Mouse (Mus musculus): ENCODE results near the gene Rbmxl2. TPM values are rescaled to one million over a fixed set of nuclear protein-coding genes. Genes with fewer than 3 reads are reported as not detected.

Gene Rbmxl2
- polyA plus RNA-seq (2016; fragmentation: Nextera tagmentation; extraction: Ambion mirVana): not detected in 2 replicates

- Histone ChIP-seq H3K9ac (no peak within 1 kb of the TSS), H3K4me2 (replicated peaks) (peak within 1 kb of the TSS; percentile 16), H3K27ac (no peak within 1 kb of the TSS), H3K9me3 (replicated peaks) (peaks cover 16% of the 10 kb centered on the region; the same call in 1 of the 2 replicates), H3K36me3 (no peaks in the 10 kb centered on the region), H3K4me3 (peak within 1 kb of the TSS; percentile 25), H3K4me1 (no peaks in the 10 kb centered on the region), H3K27me3 (peaks cover 37% of the 10 kb centered on the region)
- ATAC-seq (ENCODE audit: low FRiP score): no peak
- 37% methylated on average over 70 of the region's 70 CpGs for WGBS
These were observed at the start of gene Rbmxl2 for GRCm38 (mm10) chr7:107209204-107209860. Gene Rbmxl2 (plus strand): TSS chr7:107209445.

DNA sequence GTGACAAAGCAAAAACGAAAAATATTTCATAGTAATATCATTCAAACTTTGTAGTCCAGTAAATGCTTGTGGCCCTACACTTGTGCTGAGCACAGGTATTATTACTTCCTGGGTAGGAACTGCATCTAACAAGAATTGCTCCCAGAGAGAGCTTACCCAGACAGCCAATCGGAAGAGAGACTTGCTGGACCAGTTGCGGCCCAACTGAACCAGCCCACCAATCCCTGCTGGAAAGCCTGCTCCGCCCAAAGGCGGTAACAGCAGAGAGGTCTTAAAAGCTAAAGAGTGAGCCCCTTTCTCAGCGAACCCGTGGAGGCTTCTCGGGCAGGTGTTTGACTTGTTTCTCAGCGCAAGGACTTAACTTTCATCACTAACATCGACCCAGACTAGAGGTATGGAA is 42.6 kb upstream of the Rbmxl2 start, which contains the start of gene Nlrp14:
Gene Nlrp14, plus strand, starts transcription at position 301 of the 400 bp plus-strand sequence.
- H3K36me3 ChIP-seq: no peaks in the 10 kb centered on the region
- no peak within 1 kb of the TSS for H3K4me2 ChIP-seq (replicated peaks)
- H3K27ac ChIP-seq: no peak within 1 kb of the TSS
- H3K4me3 ChIP-seq: no peak within 1 kb of the TSS
- WGBS: 82% methylated on average over 10 of the region's 10 CpGs
- no peak within 1 kb of the TSS for H3K9ac ChIP-seq
- H3K4me1 ChIP-seq: no peaks in the 10 kb centered on the region
- no peaks in the 10 kb centered on the region for H3K27me3 ChIP-seq
- no peak for ATAC-seq (ENCODE audit: low FRiP score)
- H3K9me3 ChIP-seq (replicated peaks): no peaks in the 10 kb centered on the region

DNA sequence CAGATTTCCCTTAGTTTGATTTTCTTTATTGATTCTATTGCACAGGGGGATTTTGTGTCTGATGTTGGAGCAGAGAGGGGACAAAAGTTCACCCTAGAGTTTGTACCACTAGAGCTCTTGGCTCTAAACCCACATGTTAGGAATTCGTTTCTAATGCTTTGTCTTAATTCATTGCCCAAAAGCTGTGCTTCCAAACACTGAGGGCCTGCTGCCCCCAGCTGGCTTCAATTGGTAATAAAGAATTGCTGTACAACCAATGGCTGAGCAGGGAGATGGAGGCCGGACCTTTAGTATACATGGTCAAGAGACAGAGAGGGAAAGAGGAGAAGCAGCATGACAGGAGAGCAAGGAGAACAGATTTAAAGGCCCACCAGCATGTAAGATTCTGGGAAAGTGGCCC is 28.8 kb upstream of the Rbmxl2 start:
- no peaks in the 10 kb centered on the region for H3K27me3 ChIP-seq
- H3K9ac ChIP-seq: no peak overlapping the region
- no peak overlapping the region for H3K27ac ChIP-seq
- no peaks in the 10 kb centered on the region for H3K36me3 ChIP-seq
- H3K9me3 ChIP-seq (replicated peaks): no peaks in the 10 kb centered on the region
- H3K4me2 ChIP-seq (replicated peaks): no peak overlapping the region
- no peak overlapping the region for H3K4me3 ChIP-seq
- WGBS: 46% methylated on average over 2 of the region's 2 CpGs
- H3K4me1 ChIP-seq: no peaks in the 10 kb centered on the region
- ATAC-seq (ENCODE audit: low FRiP score): no peak

DNA sequence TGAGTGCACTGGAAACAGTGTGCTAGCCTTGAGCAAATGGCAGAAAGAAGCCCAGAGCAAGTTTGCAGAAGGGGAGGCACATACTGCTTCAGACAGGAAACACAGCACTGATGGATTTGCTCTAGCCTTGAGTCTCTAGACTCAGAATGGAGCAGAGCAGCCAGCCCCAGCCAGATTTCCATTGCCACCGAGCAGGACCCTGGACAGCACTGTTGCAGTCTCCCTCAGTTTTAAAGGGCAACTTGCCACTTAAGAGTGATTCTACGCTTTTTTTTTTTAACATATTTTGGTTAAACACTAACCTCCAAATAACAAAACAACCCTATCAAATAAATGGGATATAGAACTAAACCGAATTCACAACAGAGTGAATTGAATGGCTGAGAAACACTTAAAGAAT is 7.4 kb upstream of the Rbmxl2 start:
- WGBS: 44% methylated on average over 3 of the region's 3 CpGs
- Histone ChIP-seq H3K4me1 (no peaks in the 10 kb centered on the region), H3K36me3 (no peaks in the 10 kb centered on the region), H3K9me3 (replicated peaks) (no peaks in the 10 kb centered on the region), H3K27me3 (no peaks in the 10 kb centered on the region), H3K9ac (no peak overlapping the region), H3K27ac (no peak overlapping the region), H3K4me3 (no peak overlapping the region), H3K4me2 (replicated peaks) (no peak overlapping the region)
- no peak for ATAC-seq (ENCODE audit: low FRiP score)

DNA sequence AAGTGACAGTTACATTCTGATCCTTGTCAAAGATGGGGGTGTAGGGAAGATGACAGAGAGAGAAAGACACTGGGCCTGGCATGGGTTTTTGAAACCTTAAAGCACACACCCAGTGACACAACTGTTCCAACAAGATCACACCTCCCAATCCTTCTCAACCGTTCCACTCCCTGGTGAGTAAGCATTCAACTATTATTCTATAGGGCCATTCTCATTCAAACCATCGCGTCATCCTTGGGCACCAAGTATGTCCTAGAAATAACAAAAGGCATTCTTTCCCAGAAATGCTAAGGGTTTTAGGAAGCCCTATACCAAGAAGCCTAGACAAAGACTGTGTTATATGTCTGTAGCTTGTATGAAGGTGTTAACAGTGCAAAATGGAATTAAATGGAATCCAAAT is 1.4 kb upstream of the Rbmxl2 start:
- no peaks in the 10 kb centered on the region for H3K4me1 ChIP-seq
- 72% methylated on average over 3 of the region's 3 CpGs for WGBS
- no peaks in the 10 kb centered on the region for H3K36me3 ChIP-seq
- no peak for ATAC-seq (ENCODE audit: low FRiP score)
- H3K9ac ChIP-seq: no peak overlapping the region
- no peak overlapping the region for H3K4me3 ChIP-seq
- H3K9me3 ChIP-seq (replicated peaks): peaks cover 16% of the 10 kb centered on the region; the same call in 1 of the 2 replicates
- no peak overlapping the region for H3K27ac ChIP-seq
- peaks cover 37% of the 10 kb centered on the region for H3K27me3 ChIP-seq
- H3K4me2 ChIP-seq (replicated peaks): no peak overlapping the region

DNA sequence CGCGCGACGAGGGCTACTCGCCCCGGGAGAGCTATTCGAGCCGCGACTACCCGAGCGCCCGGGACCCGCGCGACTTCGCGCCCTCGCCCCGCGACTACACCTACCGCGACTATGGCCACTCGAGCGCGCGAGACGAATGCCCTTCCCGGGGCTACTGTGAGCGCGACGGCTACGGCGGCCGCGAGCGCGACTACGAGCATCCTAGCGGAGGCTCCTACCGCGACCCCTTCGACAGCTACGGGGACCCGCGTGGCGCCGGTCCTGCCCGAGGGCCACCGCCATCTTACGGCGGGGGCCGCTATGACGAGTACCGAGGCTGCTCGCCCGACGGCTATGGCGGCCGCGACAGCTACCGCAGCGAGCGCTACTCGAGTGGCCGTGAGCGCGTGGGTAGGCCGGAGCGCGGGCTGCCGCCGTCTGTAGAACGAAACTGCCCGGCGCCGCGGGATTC is 906 bp downstream of the Rbmxl2 start:
- Histone ChIP-seq H3K9me3 (replicated peaks) (peaks cover 16% of the 10 kb centered on the region; the same call in 1 of the 2 replicates), H3K9ac (no peak overlapping the region), H3K4me2 (replicated peaks) (peak overlapping the region; percentile 16), H3K36me3 (no peaks in the 10 kb centered on the region), H3K4me3 (peak overlapping the region; percentile 25), H3K4me1 (no peaks in the 10 kb centered on the region), H3K27ac (no peak overlapping the region), H3K27me3 (peaks cover 39% of the 10 kb centered on the region)
- no peak for ATAC-seq (ENCODE audit: low FRiP score)
- 22% methylated on average over 59 of the region's 77 CpGs for WGBS

- no peak overlapping the region for H3K27ac ChIP-seq
- ATAC-seq (ENCODE audit: low FRiP score): peak; percentile 63
- no peak overlapping the region for H3K9ac ChIP-seq
- H3K4me2 ChIP-seq (replicated peaks): no peak overlapping the region
- H3K27me3 ChIP-seq: peaks cover 13% of the 10 kb centered on the region
- no peak overlapping the region for H3K4me3 ChIP-seq
- H3K4me1 ChIP-seq: no peaks in the 10 kb centered on the region
- H3K9me3 ChIP-seq (replicated peaks): no peaks in the 10 kb centered on the region
- H3K36me3 ChIP-seq: no peaks in the 10 kb centered on the region
These were observed 6.5 kb downstream of the Rbmxl2 start for GRCm38 (mm10) chr7:107215723-107216122.

GRCm38 (mm10) chr7:107216845-107217244 is 7.6 kb downstream of the Rbmxl2 start:
- Histone ChIP-seq H3K4me1 (no peaks in the 10 kb centered on the region), H3K27ac (no peak overlapping the region), H3K27me3 (peaks cover 2% of the 10 kb centered on the region; the same call in 1 of the 2 replicates), H3K9me3 (replicated peaks) (no peaks in the 10 kb centered on the region), H3K9ac (no peak overlapping the region), H3K36me3 (no peaks in the 10 kb centered on the region), H3K4me3 (no peak overlapping the region), H3K4me2 (replicated peaks) (no peak overlapping the region)
- ATAC-seq (ENCODE audit: low FRiP score): no peak
- 67% methylated on average over 2 of the region's 2 CpGs for WGBS

GRCm38 (mm10) chr7:107236854-107237253 is 27.6 kb downstream of the Rbmxl2 start:
- Histone ChIP-seq H3K4me3 (no peak overlapping the region), H3K4me2 (replicated peaks) (no peak overlapping the region), H3K27ac (no peak overlapping the region), H3K9me3 (replicated peaks) (no peaks in the 10 kb centered on the region), H3K4me1 (no peaks in the 10 kb centered on the region), H3K27me3 (no peaks in the 10 kb centered on the region), H3K9ac (no peak overlapping the region), H3K36me3 (no peaks in the 10 kb centered on the region)
- 19% methylated on average over 3 of the region's 3 CpGs for WGBS
- no peak for ATAC-seq (ENCODE audit: low FRiP score)

DNA sequence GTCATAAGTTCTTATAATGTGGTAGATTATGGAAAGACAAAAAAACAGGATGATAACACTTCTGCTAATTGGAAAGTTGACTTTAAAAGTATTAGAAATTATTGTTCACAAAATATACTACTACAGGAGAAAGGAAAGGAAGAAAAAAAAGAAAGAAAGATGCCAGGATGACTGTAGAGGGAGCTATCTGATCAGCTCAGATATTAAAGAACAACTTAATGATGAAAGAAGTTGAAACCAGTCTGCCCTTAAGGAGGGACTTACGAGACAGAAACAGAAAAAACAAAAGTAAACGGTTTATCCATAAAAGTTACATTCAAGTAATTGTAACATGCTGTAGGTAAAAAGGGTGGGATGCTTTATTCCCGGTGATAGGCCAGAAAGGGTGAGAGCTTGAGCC is 28.3 kb downstream of the Rbmxl2 start:
- H3K27ac ChIP-seq: no peak overlapping the region
- H3K36me3 ChIP-seq: no peaks in the 10 kb centered on the region
- no peak for ATAC-seq (ENCODE audit: low FRiP score)
- H3K4me3 ChIP-seq: no peak overlapping the region
- no peak overlapping the region for H3K4me2 ChIP-seq (replicated peaks)
- H3K9ac ChIP-seq: no peak overlapping the region
- H3K4me1 ChIP-seq: no peaks in the 10 kb centered on the region
- no peaks in the 10 kb centered on the region for H3K27me3 ChIP-seq
- 85% methylated on average over 3 of the region's 3 CpGs for WGBS
- H3K9me3 ChIP-seq (replicated peaks): no peaks in the 10 kb centered on the region

DNA sequence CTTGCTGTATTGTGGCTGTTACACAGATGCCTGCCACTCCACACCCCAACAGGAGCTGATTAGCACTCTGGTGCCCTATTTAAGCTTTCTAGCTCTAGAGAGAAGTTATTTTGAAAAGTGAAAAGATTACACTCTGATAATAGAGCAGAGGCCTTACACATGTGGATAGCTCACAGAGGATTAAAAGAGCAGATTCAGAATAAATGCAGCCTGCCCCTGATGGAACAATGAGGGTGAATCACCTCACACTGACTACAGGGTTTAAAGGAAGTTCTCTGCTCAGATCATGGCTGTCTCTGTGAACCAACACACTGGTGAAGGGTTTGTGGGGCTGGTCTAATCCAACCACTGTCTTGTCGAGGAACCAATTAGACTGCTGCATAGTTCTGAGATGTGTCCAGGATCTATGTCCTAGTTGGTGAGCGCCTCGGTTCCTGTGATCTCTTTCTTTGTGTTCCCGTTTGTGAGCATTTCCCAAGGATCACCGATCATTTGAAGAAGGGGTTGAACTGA is 32.2 kb downstream of the Rbmxl2 start:
- Histone ChIP-seq H3K4me3 (no peak overlapping the region), H3K36me3 (no peaks in the 10 kb centered on the region), H3K27ac (no peak overlapping the region), H3K27me3 (no peaks in the 10 kb centered on the region), H3K4me2 (replicated peaks) (no peak overlapping the region), H3K4me1 (no peaks in the 10 kb centered on the region), H3K9ac (no peak overlapping the region), H3K9me3 (replicated peaks) (no peaks in the 10 kb centered on the region)
- ATAC-seq (ENCODE audit: low FRiP score): no peak
- 85% methylated on average over 5 of the region's 5 CpGs for WGBS

DNA sequence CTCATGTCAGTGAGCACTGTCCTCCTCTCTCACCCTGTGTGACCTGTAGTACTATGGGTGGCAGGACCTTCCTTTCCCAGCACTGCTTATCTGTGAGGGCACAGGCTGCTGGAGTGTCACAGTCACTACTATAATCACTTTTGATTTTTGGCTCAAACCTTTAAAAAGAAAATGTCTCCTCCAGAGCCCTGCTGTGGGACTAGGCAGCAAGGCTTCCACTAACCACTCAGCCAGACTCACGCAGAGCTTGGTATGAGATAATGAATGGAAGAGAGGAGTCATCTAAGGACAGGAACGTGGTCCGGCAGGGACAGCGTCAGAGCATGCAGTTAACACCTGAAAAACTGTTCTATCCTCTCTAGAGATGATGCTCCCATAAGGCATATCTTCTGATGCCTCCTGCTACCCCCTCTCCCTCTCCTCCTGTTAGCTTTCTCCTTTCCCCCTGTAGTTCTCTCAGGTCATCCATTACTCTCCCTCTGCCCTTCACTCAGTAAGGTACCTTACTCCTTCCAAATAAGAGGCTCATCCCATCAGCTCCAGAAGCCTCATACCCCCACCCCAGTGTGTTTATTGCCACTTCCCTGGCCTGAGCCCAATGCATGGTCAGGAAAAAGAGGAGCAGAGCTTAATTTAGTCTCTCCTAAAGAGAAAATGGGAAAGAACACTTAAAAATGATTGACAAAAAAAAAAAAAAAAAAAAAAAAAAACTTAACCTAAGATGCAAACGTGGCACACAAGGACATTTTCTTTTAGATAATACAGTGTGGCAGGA is 41.2 kb downstream of the Rbmxl2 start:
- no peak overlapping the region for H3K4me2 ChIP-seq (replicated peaks)
- no peaks in the 10 kb centered on the region for H3K36me3 ChIP-seq
- no peak overlapping the region for H3K9ac ChIP-seq
- H3K27me3 ChIP-seq: no peaks in the 10 kb centered on the region
- no peak overlapping the region for H3K27ac ChIP-seq
- H3K4me1 ChIP-seq: no peaks in the 10 kb centered on the region
- H3K9me3 ChIP-seq (replicated peaks): no peaks in the 10 kb centered on the region
- ATAC-seq (ENCODE audit: low FRiP score): no peak
- no peak overlapping the region for H3K4me3 ChIP-seq
- 85% methylated on average over 5 of the region's 5 CpGs for WGBS
